Mouse (Mus musculus): ENCODE results near the gene Ccdc88b.

GRCm38 (mm10) chr19:6906199-6906598 is 48.2 kb upstream of the Ccdc88b start:
- TF ChIP-seq POLR2A (IDR thresholded peaks at IDR 0.05; ENCODE audit: borderline replicate concordance, low read depth, low read length) (no peak), CTCF (IDR thresholded peaks at IDR 0.05; ENCODE audit: low read depth, low read length) (no peak)
